Mouse (Mus musculus): ENCODE results near the gene Stxbp1. TPM values are rescaled to one million over a fixed set of nuclear protein-coding genes. Genes with fewer than 3 reads are reported as not detected.

The Stxbp1 gene
- polyA plus RNA-seq, 1 experiment, result 5.5 TPM

DNA sequence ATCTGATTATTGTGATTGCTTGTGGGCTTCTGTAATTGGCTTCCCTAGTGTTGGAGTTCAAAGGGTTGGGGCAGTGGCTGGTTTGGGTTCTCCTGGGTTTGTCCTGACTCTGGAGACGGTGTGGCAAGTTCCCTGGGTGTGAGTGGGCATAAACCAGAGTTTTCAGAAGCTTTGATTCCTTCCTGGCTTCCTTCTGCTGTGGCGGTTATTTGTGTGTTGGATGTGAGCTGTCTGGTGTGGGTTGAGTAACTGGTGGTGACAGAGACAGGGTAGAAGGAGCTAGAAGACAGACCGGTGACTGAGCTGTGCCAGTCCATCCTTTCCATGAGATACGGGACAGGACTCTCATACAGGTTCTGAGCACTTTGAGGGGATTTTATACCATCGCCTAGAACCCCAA lies 32.5 kb upstream of the Stxbp1 start:
- H3K4me1 ChIP-seq (ENCODE audit: control insufficient read depth, insufficient read depth, insufficient read length), result peaks cover 25% of the 10 kb centered on the region
- no peak overlapping the region for H3K27ac ChIP-seq (ENCODE audit: insufficient read depth, low read length)
- H3K36me3 ChIP-seq (ENCODE audit: control insufficient read depth, insufficient read depth, low read length), result no peaks in the 10 kb centered on the region
- H3K4me3 ChIP-seq (ENCODE audit: extremely low read depth, insufficient read depth, insufficient read length), result no peak overlapping the region
- TF ChIP-seq POLR2A (IDR thresholded peaks at IDR 0.05; ENCODE audit: low read depth, low read length) (no peak), CTCF (IDR thresholded peaks at IDR 0.05; ENCODE audit: extremely low read depth, insufficient read depth, insufficient read length, insufficient replicate concordance) (no peak)
- no peak for DNase-seq (ENCODE audit: low read depth in 1 of 2, low spot score in 2 of 2)
- H3K27me3 ChIP-seq (ENCODE audit: control insufficient read depth, insufficient read depth, low read length), result peaks cover 4% of the 10 kb centered on the region; the same call in 1 of the 2 replicates
- 73% methylated on average over 5 of the region's 5 CpGs for whole genome bisulfite sequencing

DNA sequence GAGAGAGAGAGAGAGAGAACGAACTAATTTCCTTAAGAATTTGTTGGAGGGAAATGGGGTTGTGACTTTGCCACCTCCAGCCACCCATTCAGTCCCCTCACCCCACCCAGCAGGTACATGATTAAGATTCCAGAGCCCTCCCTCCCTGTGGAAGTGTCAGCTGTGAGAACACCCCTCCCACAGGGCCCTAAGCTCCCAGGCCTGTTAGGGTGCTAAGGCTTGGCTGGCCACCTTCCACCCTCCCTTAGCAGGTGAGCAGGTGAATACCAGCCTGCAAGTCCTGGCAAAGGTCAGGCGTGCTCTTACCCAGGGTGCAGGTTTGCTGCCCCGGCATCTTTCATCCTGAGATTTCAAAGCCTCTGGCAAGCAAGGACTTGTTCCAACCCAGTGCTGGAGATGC lies 31.4 kb upstream of the Stxbp1 start:
- Histone ChIP-seq H3K27ac (ENCODE audit: insufficient read depth, low read length) (no peak overlapping the region), H3K27me3 (ENCODE audit: control insufficient read depth, insufficient read depth, low read length) (peaks cover 4% of the 10 kb centered on the region; the same call in 1 of the 2 replicates), H3K36me3 (ENCODE audit: control insufficient read depth, insufficient read depth, low read length) (no peaks in the 10 kb centered on the region), H3K4me1 (ENCODE audit: control insufficient read depth, insufficient read depth, insufficient read length) (peaks cover 25% of the 10 kb centered on the region), H3K4me3 (ENCODE audit: extremely low read depth, insufficient read depth, insufficient read length) (no peak overlapping the region)
- no peak for DNase-seq (ENCODE audit: low read depth in 1 of 2, low spot score in 2 of 2)
- WGBS, result 81% methylated on average over 3 of the region's 3 CpGs
- TF ChIP-seq CTCF (IDR thresholded peaks at IDR 0.05; ENCODE audit: extremely low read depth, insufficient read depth, insufficient read length, insufficient replicate concordance), result no peak
- TF ChIP-seq POLR2A (IDR thresholded peaks at IDR 0.05; ENCODE audit: low read depth, low read length), result no peak

DNA sequence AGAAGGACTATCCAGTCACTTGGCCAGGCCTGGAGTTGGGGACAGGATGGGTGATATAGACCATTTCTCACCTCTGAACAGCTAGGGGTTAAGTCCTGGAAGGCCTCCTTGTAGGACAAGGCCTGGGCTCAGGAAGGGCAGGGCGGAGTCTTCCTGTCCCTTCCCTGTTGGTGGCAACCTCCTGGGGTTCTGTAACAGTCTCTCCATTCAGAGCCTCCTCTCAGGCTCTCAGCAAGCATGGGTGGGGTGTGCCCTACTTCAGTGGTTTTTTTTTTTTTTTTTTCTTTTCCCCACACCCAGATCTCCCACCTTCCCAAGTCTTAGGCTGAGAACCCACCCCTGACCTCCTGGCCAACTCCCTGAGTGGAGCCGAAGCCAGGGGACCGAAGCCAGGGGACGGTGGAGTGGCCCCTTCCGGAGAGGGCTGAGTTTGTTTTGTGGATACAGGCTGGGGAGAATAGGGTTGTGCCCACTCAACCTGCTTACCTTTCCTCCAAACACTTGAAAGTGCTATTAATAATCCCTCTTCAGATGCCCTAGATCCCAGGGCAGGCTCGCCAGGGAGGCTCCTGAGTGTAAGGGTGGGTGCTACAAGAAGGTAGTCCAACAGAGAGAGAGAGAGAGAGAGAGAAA lies 30.8 kb upstream of the Stxbp1 start:
- no peak for TF ChIP-seq CTCF (IDR thresholded peaks at IDR 0.05; ENCODE audit: extremely low read depth, insufficient read depth, insufficient read length, insufficient replicate concordance)
- no peak for TF ChIP-seq POLR2A (IDR thresholded peaks at IDR 0.05; ENCODE audit: low read depth, low read length)
- WGBS, result 87% methylated on average over 6 of the region's 6 CpGs
- Histone ChIP-seq H3K4me1 (ENCODE audit: control insufficient read depth, insufficient read depth, insufficient read length) (peaks cover 25% of the 10 kb centered on the region), H3K27me3 (ENCODE audit: control insufficient read depth, insufficient read depth, low read length) (peaks cover 4% of the 10 kb centered on the region; the same call in 1 of the 2 replicates), H3K27ac (ENCODE audit: insufficient read depth, low read length) (no peak overlapping the region), H3K36me3 (ENCODE audit: control insufficient read depth, insufficient read depth, low read length) (no peaks in the 10 kb centered on the region), H3K4me3 (ENCODE audit: extremely low read depth, insufficient read depth, insufficient read length) (no peak overlapping the region)
- DNase-seq (ENCODE audit: low read depth in 1 of 2, low spot score in 2 of 2), result no peak

DNA sequence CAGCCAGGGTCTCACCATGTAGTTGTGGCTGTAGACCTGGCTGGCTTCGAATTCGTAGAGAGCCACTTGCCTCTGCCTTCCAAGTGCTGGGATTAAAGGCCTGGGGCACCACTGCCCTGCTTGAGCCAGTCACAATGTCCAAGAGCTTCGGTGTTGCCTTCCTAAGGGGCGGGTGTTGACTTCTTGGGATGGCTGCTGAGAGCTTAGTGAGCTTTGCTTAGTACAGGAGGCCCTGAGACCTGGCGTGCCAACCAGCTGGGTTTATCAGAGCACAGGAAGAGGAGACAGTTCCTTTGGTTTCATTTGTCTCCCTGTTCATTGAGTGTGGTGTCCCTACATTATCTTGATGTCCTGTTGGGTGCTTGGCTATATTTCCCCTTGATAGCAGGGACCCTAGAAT lies 30.3 kb upstream of the Stxbp1 start:
- H3K27me3 ChIP-seq (ENCODE audit: control insufficient read depth, insufficient read depth, low read length), result peaks cover 4% of the 10 kb centered on the region; the same call in 1 of the 2 replicates
- H3K36me3 ChIP-seq (ENCODE audit: control insufficient read depth, insufficient read depth, low read length), result no peaks in the 10 kb centered on the region
- TF ChIP-seq CTCF (IDR thresholded peaks at IDR 0.05; ENCODE audit: extremely low read depth, insufficient read depth, insufficient read length, insufficient replicate concordance), result no peak
- TF ChIP-seq POLR2A (IDR thresholded peaks at IDR 0.05; ENCODE audit: low read depth, low read length), result no peak
- H3K4me1 ChIP-seq (ENCODE audit: control insufficient read depth, insufficient read depth, insufficient read length), result peaks cover 22% of the 10 kb centered on the region
- WGBS, result 42% methylated on average over 5 of the region's 5 CpGs
- DNase-seq (ENCODE audit: low read depth in 1 of 2, low spot score in 2 of 2), result no peak
- peak overlapping the region; percentile 73; the same call in 1 of the 2 replicates for H3K4me3 ChIP-seq (ENCODE audit: extremely low read depth, insufficient read depth, insufficient read length)
- no peak overlapping the region for H3K27ac ChIP-seq (ENCODE audit: insufficient read depth, low read length)

DNA sequence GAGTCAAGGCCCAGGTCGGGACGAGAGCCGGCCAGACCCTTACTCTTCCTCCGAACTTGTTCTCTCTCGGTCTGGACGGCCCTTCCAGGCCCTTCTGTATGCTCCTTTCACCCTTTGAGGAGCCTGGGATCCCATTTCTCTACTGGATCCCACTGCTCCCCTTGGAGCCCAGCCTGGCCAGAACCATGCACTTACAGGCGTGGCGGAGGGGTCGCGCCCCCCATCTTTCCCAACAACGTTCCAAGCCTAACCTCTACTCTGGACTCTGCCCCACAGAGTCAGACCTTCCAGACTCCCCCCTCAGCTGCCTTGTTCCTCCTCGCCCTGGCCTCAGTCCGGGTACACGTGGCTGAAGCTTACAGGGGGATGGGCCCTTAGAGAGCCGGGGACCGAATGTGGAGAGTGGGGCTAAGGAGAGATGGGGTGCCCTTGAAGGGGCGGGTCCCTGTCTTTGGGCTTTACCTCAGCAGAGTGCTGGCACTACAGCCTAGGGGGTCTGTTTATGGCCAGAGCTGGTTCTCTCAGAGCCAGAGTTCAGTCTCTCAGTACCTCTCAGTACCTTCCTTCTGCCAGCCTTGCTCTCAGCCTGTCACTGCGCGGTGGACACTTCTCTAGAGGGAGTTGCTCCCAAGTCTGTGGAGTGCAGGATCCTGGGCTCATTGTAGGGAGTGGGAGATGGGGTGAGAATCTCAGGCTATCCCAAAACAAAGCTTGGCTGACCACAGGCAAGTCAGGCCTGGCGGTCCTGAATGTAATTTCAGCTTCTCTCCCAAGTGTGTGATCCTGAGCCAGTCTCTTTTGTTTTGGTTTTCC lies 29.7 kb upstream of the Stxbp1 start:
- TF ChIP-seq CTCF (IDR thresholded peaks at IDR 0.05; ENCODE audit: extremely low read depth, insufficient read depth, insufficient read length, insufficient replicate concordance) (no peak), POLR2A (IDR thresholded peaks at IDR 0.05; ENCODE audit: low read depth, low read length) (no peak)
- Histone ChIP-seq H3K36me3 (ENCODE audit: control insufficient read depth, insufficient read depth, low read length) (no peaks in the 10 kb centered on the region), H3K27ac (ENCODE audit: insufficient read depth, low read length) (peak overlapping the region; percentile 26; the same call in 1 of the 2 replicates), H3K4me3 (ENCODE audit: extremely low read depth, insufficient read depth, insufficient read length) (peak overlapping the region; percentile 73), H3K4me1 (ENCODE audit: control insufficient read depth, insufficient read depth, insufficient read length) (peaks cover 18% of the 10 kb centered on the region), H3K27me3 (ENCODE audit: control insufficient read depth, insufficient read depth, low read length) (peaks cover 4% of the 10 kb centered on the region; the same call in 1 of the 2 replicates)
- WGBS, result 14% methylated on average over 20 of the region's 20 CpGs
- no peak for DNase-seq (ENCODE audit: low read depth in 1 of 2, low spot score in 2 of 2)

DNA sequence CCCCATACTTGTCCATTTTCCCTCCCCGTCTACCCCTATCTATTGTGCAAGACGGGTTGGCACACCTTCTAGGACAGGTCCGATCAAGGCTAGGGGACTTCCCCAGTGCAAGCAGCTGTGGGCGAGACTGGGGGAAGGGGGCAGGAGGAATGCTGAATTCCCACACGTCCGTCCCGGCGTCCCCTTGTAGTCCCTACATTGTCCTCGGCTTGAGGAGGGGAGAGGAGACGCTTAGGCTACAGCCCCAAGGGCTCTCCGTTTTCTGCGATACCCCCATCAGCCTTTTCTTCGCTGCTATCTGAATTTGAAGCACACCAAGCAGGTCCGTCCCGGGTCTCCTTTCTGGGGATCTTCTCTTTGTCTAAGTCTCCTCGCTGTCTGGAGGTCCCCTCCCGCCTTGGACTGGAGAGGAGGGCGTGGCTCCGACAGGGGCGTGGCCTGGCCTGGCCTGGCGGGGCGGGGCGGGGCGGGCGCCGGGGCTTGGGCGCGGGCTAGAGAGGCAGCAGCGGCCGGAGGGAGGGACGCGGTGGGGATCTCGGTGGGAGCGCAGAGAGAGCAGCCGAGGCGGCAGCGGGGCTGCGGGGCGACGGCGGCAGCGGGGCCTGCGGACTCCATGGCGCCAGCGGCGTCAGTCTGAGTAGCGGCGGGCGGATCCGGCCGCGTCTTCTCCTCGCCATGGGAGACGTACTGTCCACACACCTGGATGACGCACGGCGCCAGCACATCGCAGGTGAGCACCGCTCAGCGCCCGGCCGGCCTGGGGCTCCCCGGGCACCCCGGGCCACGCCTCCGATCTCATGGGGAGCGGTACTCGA lies 28.8 kb upstream of the Stxbp1 start, which contains the start of gene Fam129b:
TSS of gene Fam129b (plus strand) at position 440 of the 815 bp plus-strand sequence.
- H3K27me3 ChIP-seq (ENCODE audit: control insufficient read depth, insufficient read depth, low read length), result peaks cover 4% of the 10 kb centered on the region; the same call in 1 of the 2 replicates
- TF ChIP-seq CTCF (IDR thresholded peaks at IDR 0.05; ENCODE audit: extremely low read depth, insufficient read depth, insufficient read length, insufficient replicate concordance), result no peak
- TF ChIP-seq POLR2A (IDR thresholded peaks at IDR 0.05; ENCODE audit: low read depth, low read length), result no peak
- peak in 1 of 2 experiments; percentile 75 for DNase-seq (ENCODE audit: low read depth in 1 of 2, low spot score in 2 of 2)
- WGBS, result 2% methylated on average over 65 of the region's 68 CpGs
- no peaks in the 10 kb centered on the region for H3K36me3 ChIP-seq (ENCODE audit: control insufficient read depth, insufficient read depth, low read length)
- peak within 1 kb of the TSS; percentile 26 for H3K27ac ChIP-seq (ENCODE audit: insufficient read depth, low read length)
- peak within 1 kb of the TSS; percentile 73 for H3K4me3 ChIP-seq (ENCODE audit: extremely low read depth, insufficient read depth, insufficient read length)
- H3K4me1 ChIP-seq (ENCODE audit: control insufficient read depth, insufficient read depth, insufficient read length), result peaks cover 12% of the 10 kb centered on the region
